Mouse (Mus musculus) retina, postnatal 1 day (tissue): Measurements from ENCODE around the gene Tmem258.
A peak's percentile ranks its signal among the peaks of the same experiment; 100 is the strongest.

ENCODE experiments used
- DNase-seq: peaks from one replicate; pipeline ENCODE4 v3.0.0-alpha.2; 2012

Tmem258 gene

DNA sequence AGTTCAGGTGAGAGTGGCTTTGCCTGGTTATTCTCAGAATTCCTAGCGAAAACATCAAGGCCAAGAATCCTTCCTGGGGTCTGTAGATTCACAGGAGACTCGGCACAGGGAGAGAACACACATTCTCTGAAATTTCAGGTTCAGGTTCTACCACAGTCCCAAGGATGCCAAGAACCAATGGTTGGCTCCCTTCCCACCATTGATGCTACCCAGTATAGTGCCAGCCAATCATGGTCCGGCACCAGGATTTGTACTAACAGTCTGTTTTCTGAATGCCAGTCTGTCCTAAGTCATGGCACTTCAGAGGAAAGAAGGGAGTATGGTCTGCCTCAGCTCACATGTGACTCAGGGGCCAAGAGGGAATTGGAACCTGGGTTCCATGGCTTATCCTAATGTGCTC, 17.9 kb upstream of the Tmem258 start:
- DNase-seq, result no peak

DNA sequence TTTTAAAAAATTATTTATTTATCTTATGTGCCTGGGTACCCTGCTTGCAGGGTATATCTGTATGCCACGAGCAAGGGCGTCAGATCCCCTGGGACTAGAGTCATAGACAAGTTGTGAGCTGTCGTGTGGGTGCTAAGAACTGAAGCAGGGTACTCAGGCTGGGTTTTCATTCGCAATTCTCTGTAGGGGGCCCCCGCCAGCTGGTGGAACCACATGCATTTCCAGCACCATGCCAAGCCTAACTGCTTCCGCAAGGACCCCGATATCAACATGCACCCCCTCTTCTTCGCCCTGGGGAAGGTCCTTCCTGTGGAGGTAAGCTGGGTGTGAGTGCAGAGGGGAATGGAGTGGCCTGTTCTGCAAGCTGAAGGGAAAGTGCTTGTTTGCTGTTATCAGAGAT, 17.2 kb upstream of the Tmem258 start:
- no peak for DNase-seq

DNA sequence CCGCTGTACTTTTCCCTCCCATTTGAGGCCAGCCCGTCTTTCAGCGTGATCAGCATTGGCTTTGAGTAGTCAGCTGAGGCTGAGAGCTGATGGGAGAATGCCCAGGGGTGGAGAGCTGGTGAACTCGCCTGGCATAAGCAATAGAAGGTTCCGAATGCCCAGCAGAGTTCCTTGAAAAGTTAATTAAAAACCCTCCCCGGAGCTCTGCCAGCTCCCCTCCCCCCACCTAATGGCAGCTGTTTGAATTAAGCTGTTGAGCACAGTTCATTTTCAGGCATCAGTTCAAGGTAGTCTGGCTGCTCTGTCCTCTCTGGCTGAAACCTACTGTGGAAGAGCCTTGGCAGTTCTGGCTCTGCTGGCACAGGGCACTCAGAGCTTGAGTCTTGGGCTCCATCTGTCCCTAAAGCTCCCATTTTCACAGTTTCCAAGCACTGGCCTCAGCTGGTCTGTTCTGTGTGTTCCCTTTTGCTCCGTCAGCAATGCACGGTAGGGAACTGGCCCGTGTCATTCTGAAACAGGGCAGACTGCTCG, 15.5 kb upstream of the Tmem258 start:
- no peak for DNase-seq

DNA sequence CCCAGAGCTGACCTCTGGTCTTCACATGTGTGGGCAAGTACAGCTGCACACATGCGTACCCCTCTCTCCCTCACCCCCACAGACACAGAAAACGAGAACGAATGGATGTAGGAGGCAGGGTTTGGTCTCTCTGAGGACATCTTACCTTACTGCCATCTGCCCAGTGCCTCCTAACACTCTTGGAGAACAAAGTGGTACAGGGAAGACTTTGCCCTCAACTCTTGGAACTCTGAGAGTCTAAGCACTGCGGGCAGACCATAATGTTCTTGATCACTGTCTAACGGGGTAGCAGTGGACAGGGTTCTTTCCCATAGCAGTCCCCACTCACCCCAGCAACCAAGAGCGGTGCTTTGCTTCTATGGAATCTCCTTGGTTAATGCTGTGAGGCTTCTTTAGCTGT, 14.8 kb upstream of the Tmem258 start:
- DNase-seq, result no peak

DNA sequence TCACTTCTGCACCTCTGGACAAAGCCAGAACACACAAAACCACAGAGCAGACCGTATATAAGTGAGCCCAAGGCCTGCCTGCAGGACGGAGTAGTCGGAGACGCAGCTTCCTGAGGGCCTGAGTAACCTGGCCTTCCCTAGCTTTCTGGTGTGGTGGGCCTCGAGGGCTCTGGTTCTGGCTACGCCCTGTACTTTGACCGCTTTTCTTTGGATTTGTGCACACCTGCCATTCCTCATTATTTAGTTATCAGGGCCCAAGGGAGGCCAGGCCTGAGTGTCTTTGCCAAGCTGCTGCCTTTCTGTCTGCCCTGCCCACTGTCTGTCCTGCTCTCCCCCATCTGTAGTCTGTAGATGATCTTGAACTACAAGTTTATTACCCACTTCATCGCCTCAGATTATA, 13.9 kb upstream of the Tmem258 start:
- no peak for DNase-seq

DNA sequence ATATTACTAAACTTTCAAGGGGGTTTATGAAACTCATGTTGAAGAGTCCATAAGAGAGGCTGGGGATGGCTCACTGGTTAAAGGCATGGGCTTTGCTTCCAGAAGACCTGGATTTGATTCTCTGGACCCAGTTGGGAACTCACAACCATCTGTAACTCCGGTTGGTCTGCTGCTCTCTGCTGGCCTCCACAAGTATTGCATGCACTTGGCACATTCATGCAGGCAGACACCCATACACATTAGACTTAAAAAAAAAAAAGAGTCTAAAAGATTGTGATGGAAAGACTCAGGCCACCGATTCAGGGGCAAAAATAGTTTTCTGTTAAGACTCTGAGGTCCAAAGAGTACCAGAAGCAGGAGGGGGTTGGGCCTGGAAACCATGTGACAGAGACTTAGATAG, 13.0 kb upstream of the Tmem258 start:
- peak; percentile 81 for DNase-seq

DNA sequence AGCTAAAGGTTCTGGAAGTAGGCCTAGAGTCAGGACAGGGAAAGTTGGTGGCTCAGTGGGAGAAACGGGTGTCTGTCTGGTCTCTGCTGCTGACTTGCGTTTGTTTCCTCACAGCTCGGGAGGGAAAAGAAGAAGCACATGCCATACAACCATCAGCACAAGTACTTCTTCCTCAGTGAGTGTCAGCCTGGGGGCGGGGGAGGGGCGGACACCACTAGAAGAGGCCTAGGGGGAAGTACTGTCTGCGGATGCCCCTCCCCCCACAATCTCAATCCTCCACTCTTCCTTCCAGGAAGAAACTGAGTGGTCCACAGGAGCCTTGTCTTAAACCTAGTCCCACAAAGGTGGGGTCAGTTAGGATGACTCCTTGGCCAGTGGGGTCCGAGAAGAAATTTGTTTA, 12.5 kb upstream of the Tmem258 start:
- no peak for DNase-seq

DNA sequence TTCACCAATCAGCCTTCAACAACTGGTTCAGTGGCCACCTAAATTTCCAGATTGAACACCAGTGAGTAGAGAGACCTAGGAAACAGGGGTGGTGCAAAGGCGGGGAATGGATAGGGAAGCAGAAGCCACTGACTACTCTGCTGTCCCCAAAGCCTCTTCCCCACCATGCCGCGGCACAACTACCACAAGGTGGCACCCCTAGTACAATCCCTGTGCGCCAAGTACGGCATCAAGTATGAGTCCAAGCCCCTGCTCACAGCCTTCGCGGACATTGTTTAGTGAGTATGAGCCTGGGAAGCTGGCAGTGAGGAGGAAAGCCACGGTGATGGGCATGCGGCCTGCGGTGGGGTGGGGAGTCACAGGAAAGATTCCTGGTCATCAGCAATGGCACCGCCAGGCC, 9.5 kb upstream of the Tmem258 start:
- peak; percentile 11 for DNase-seq

DNA sequence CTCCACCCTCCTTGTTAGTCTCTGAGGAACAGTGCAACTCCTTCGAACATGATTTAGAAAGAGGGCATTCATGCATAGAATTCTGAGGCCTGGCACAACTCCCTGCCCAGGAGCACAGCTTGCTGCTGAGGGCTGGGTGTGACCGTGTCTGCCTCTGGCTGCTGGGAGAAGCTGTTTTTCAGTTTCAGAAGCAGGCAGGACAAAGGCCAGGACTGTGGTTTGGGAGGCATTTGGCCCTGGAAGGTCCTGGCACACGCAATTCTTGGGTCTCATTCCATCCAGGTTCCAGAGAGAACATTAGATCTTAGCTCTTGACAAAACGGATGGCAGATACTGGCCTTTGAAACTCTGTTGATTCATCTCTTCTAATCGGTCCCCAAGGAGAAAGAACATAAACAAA, 8.6 kb upstream of the Tmem258 start:
- DNase-seq, result no peak

DNA sequence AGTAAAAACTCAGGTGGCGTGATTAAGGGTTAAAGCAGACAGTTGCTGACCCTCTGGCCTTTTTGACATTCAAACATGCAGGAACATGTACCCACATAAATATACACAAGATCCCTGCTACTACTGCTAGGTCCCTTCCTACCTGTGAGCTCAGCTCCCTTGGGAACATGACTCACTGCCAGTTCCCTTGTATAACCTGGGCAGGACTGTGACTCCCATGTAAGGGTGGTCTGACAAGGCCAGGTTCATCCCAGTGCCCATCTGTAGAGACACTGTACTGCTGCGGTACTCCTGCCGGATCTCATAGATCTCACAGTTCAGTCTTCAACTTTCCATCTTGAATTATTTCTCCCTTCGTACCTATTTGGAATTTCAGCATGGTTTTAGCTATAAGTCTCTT, 6.7 kb upstream of the Tmem258 start:
- DNase-seq, result no peak

DNA sequence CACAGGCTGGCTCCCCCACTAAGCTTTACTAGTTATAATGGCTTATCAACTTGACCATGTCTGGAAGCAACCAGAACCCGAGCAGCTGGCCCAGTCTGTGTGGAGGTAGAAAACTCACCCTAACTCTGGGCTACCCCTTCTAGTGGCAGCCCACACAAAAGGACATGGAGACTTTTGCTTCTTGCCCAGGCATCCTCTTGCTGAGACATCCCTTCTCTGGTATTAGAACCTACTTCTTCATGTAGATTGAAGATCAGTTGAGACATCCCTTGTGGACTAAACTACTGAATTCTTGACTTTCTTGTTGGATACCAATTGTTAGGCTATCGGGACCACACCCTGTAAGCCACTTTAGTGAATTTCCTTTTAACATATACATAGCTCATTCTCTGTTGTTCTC, 5.5 kb upstream of the Tmem258 start:
- DNase-seq, result no peak

DNA sequence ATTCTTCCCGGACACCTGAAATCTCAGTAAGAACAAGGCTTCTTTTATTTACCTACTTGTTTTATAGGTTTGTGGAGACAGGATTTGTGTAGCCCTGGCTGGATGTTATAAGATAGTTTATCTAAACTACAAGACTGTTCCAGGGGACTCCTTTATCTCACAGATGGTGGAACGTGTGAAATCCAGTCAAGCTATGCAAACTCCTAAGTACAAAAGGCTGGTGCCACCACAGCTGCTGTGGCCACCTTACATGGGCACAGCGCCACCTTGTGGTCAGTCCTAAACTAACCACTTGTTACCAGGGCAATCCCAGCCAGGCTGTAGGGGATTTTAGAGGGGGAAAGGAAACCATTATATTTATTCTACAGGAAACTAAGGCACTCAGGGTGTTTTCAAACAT, 5.1 kb upstream of the Tmem258 start:
- peak; percentile 87 for DNase-seq

DNA sequence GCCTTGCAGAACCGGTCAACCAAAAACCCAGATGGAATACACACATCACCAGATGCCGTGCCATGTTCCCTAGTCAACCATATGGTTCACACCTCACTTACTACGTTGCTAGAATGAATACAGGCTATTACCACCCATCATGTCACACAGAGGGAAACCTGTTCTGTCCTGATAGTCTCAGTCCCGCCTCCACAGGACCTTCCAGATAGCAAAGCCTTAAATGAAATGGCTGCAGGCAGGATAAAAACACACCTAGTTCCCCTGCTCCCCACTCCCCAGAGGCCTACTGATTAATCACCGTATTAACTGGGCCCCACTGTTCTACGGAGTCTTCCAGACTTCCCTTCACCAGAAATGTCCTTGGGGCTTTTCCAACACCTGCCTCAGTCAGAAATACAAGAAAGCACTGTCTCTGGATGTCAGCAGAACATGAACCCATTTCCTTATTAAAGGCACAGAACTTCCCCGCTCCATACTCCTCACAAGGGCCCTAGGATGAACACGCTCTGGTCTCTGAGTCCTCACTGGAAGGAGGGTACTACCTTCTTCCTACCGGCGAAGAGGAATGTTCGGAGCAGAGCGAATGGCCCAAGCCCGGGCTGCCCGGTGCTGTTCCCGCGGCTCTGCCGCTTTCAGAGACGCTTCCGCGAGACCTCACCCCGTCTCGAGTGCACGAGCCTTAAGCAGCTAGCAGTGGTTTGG, 517 bp upstream of the Tmem258 start:
- DNase-seq, result no peak

DNA sequence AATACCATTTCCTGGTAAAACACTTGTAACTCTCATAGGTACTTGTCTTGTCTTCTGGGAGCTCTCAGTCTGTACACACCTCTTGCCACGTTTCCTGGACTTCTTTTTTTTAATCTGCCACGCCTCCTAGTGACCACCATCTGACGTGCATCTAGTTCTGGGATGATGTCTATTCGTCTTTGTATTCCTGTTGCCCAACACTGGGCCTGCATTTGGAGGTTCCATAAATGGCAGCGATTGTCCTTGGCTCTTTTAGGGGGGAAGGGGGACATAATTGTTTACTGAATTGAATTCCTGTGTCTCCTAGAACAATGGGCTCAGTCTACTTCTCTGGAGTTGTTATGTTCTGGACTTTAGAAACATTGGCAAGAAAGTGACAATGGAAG, 795 bp downstream of the Tmem258 start:
- DNase-seq, result peak; percentile 74

DNA sequence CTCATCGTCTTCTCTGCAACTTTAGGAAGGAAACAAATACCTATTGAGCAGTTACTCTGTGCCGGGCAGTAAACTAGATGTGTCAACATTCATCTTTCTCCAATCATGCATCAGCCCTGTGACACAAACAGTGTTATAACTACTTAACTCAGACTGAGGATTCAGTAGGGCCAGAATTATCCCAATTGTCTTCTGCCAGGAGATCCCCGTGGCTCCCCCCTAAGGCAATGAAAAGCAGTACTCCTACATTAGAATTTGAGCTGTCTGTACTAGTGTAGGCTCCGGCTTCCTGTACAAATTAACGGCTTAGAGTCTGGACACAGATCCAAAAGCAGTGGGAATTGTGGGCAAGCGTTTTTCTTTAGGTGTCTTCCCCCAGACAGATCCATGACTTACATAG, 1.2 kb downstream of the Tmem258 start:
- DNase-seq, result no peak

DNA sequence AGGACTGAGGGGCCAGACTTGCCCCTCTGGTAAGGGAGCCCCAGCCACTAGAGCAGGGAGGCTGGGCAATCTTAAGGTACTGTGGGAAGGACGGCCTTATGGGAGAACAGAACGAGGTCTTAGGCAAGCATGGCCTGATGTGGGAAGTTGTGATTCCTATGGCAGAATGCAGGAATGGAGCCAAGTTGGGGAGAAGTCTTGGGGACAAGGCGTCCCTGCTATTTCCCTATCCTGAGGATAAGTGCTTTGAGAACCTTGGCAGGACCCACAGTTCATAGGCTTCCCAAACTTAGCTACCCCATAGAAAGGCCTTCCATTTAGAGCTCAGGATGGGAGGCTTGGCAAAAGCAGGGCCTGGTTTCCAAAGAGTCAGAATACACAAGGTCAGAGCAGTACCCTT, 5.0 kb downstream of the Tmem258 start:
- DNase-seq, result no peak

DNA sequence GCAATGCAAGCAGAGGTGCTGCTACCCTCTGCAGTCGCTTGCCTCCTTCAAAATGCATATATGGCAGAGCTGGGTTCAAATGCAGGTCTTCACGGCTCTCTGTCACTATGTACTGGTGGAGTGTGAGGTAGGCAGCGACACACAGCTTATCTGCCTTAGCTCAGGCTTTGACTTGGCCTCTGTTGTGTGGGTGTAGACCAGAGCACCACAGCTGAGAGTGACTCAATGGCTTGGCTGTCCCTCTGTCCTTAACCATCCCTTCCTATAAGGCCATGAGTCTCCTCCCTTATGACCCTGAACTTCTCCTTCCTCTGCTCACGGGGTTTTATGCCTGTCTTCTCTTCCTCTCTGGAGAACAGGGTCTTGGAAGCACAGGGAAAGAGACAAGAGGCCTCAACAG, 7.1 kb downstream of the Tmem258 start:
- no peak for DNase-seq

DNA sequence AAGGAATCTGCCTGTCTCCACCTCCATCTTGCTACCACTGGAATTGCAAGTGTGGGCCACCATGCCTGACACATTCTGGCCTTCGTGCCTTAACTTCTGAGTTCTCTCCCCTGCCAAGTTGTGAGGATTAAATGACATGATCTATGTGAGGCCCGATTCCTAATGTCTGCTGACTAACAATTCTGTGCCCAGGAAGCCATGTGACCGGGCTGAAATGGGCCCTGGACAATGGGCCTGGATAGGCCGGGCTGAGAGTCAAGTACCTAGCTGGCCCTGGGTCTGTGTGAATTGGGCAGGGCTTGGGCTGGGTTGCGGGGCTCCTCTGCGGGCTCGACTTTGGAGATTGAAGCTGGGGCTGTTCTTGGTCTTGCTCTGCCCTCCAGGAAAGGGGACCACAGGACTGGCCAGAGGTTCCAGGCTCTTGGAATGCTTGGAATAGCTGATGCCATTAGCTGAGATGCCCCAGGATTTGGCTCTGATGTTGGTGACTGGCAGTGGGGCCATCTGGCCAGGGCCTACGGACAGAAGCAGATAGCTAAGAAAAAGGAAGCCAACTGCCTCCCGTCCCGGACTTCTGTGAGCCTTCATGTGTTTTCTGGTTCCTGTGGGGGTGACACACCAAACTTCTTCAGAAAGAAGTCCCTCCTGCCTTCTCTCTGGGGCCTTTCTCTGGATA, 10.1 kb downstream of the Tmem258 start:
- no peak for DNase-seq

DNA sequence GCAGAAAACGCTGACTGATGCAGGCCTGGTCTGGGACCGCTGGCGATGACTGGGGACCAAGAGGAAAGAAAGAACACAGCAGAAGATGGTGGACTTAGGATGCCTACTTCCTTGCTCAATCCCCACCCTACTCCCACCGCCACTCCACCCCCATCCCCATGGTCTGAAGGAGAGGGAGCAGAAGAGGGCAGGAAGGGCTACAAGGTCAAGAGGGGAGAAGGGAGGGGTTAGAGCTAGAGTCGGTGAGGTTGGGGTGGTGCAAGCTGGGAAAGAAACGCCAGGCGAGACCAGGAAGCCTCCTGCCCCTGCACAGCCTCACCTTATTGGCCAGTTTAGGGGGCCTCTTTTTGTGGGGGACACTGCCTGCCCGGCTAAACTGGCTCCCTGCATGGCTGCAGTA, 12.3 kb downstream of the Tmem258 start:
- DNase-seq, result no peak

DNA sequence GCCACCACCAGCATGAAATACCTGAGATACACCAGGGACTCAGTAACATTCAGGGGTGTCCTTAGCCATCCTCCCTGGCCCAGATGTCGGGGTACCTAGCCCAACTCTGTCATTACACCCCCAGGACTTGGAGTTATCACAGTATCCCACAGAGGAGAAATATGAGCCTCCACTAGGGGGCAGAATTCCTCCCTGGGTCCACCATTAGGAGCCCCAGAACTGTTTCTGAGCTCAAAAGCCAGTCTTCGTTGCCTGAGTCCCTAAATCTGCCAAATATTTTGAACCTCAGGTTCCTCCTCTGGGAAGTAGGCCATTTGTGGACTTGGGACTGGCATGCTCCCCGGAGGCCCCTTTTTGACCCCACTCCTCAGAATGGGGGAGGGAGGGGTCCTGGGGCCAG, 15.3 kb downstream of the Tmem258 start:
- peak; percentile 73 for DNase-seq

DNA sequence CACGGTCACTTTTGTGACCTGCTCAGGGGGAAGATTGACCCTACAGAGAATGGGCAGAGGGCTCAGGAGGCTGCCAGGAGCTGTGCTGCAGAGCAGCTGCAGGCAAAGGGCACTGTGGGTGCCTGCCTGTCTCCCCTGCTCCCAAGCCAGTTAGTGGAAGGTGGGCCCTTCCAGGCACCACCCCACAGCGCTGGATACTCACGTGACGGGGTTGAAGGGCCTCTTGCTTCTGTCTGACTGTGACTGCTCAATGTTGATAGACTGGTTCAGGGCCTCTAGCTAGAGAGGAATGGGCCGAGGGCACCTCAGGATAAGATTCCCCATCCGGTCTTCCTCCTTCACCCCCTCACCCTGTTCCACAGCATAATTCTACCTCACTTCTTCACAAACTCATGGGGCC, 15.8 kb downstream of the Tmem258 start:
- no peak for DNase-seq

DNA sequence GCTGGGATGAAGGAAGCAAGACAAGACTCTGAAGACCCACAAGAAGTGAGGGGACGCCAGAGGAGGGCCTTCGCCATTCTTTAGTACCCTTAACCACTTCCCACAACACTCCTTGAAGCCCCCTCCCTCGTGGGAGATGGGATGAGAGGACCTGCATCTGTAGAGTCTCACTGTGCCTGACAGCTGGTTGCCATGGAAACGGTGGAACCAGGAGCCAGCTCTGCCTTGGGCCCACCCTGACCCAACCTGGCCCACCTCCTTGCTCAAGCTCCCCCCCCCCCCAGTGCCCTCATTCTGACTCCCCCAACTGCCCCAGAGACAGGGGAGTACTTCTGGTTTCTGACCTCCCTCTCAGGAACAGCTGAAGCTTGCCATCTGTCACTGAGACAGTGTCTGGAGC, 17.8 kb downstream of the Tmem258 start:
- peak; percentile 44 for DNase-seq

DNA sequence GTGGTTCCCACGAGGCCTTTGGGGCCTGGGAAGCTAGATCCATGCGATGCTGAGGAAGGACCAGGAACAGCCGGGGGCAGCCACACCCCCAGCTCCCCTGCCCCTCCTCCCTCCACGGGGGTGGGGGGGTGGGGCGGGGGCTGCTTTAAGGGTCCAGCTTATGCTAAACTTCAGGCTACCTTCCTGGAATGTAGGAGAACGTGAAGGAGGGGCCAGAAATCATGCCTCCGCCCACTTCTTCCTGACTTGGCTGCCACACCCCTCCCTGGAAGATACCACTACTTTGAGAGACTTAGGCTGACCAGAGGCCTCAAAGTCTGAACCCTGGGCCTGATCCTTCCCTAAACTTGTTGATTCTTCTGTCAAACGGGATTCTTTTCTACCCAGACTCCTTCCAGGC, 18.8 kb downstream of the Tmem258 start:
- DNase-seq, result no peak

DNA sequence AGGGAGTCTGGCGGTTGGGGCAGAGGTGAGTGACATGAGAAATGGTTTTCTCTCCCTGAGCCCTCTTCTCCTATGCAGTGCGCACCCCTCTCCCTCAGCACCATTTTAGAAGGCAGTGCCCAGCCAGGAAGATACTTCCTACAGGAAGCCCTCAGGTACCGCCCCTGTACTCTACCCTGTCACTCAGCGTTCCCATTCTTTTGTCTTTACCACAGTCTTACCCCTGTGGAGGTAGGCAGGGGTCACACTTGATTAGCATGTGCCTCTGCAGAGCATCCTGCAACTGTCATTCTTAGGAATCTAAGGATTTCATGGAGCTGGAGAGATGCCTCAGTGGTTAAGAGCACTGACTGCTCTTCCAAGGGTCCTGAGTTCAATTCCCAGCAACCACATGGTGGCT, 19.7 kb downstream of the Tmem258 start:
- no peak for DNase-seq
